Mouse (Mus musculus) v-Abl transformed pro-B cells (cell line): ENCODE measurements around the gene Snx29.

Source experiments
- in situ Hi-C, 2 experiments: fragments of 400-800 bp; cut with MboI; formaldehyde crosslinking; loops; one replicate each; pipeline ENCODE4 v1.15.1; 2025; ENCODE audit not compliant: unreplicated experiment in 2 of 2

Gene Snx29

DNA sequence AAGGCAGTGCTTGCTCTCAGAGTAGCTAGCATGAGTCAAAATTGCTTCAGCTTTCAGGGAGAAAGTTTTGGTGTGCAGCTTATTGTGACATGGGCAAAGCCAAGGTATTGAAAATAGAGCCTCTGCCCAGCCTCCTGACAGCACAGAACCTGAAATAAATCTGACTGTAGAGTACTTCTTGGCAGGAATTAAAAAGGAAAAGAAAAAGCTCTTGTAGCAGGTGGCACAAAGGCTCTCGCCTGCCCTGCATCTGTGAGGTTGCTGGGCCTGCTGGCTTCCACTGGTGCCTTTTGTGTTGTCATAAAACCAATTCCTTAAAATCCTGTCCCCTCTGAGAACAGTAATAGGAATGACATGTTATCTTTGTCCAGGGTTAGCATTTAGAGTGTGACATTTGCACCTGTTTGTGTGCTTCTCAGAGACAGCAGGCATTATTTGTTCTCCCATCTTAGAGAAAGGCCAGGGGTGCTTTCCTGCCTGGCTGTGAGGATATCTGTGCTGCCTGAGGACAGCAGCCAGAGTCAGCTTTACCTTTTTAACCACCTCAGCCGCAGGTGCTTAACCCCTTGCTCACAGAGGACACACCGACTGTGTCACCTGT is 289.9 kb downstream of the Snx29 start:
- in situ Hi-C loops, result no loop called here

DNA sequence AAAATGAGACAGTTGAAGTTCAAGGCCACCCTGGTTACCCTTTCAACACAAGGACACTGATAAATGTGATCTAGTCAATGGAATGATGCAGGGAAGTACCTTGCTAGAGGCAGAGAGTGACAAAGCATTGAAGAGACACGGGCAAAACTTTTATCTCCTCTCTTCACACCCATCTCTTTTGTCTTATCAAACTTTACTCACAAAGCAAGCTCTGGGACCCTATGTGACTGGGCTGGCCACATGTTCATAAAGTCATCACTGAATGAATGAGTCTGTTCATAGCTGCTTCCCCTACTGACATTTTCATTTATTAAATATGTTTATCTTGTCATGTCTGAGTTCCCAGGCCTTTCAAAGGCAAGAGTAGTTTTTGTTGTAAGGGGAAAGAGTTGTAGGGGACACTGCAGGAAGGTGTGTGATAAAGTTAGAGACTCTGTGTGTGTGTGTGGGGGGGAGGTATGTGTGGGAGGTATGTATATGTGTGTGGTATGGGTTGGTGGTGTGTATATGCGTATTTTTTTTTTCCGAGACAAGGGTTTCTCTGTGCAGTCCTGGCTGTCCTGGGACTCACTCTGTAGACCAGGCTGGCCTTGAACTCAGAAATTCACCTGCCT is 291.8 kb downstream of the Snx29 start:
- in situ Hi-C loops, result no loop called here

GRCm38 (mm10) chr16:11615633-11616032 is 292.9 kb downstream of the Snx29 start:
- in situ Hi-C loops, result no loop called here

DNA sequence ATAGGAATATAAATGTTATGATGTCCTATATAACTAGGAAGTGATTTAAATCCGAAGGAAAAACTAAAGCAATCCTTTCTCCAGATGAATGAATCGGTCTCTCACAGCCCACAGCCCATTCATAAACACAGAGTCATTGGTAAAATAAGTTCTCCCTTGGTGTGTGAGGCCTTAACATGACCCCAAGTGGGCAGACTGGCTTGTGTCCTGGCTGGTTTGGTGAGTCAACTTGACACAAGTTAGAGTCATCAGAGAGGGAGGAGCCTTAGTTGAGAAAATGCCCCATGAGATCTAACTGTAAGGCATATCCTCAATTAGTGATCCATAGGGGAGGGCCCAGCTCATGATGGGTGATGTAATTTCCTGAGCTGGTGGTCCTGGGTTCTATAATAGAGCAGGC is 297.2 kb downstream of the Snx29 start:
- in situ Hi-C loops, result no loop called here

DNA sequence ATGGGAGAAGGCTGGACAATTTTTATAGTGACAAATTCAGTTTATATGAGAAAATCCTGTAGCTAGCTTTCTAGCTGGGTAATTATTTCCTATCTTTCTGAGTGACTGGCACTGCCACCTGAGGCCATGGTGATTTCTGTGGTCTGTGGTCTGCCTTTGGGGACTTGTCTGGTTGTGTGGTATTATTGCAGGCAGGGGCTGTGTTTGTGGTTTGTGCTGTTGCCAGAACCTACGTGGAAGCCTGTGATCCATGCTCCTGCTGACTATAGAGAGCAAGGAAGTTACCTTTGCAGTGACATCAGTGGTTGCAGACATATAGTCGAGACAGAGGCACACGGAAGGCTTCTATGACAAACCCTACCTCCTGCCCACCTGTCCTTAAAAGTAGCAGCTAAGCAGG is 298.3 kb downstream of the Snx29 start:
- in situ Hi-C loops, result no loop called here

- in situ Hi-C loops, result no loop called here
Observed at GRCm38 (mm10) chr16:11621664-11622063, 299.0 kb downstream of the Snx29 start.

DNA sequence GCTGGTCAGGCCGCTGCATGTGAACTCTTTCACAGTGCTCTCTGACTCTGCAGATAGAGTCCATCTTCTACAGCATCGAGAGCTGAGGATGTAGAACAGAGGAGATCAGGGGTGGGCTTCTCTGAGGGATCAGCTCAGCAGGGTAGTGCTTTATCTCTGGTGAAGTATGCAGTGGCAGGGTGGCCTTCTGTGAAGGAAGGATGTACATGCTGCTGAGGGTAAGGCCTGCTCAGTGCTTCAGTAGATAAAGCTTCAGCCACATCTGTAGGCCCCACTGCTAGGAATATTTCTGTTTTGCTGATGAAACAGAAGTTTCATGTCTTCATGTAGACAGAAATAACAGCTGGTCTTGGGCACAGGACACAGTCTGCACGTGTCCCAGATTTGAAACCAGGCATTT is 300.3 kb downstream of the Snx29 start:
- in situ Hi-C loops, result no loop called here

DNA sequence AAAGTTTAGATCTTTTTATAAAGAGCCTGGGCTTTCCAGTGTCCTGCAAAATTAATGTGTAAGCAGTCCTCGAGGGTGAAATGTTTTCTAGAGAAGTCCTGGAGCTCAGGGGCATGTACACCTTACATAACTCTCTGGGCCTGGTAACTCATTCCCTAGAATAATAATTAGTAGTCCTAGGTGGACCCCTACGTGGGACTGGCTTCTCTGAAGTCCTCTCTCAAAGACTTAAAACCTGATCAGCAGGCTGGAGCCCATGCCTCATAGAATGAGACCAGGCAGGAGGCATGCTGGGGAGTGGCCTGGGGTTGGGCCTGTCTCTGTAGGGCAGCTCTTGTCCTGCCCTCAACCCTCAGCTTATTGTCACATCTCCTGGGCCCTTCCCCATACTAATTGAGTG is 301.4 kb downstream of the Snx29 start:
- in situ Hi-C loops, result no loop called here

GRCm38 (mm10) chr16:11626004-11626481 is 303.3 kb downstream of the Snx29 start:
- in situ Hi-C loops, result no loop called here

GRCm38 (mm10) chr16:11626616-11627015 is 303.9 kb downstream of the Snx29 start:
- in situ Hi-C loops, result no loop called here

- in situ Hi-C loops, result no loop called here
Observed at GRCm38 (mm10) chr16:11627866-11628638, 305.3 kb downstream of the Snx29 start.

GRCm38 (mm10) chr16:11629704-11630103 is 307.0 kb downstream of the Snx29 start:
- in situ Hi-C loops, result no loop called here

GRCm38 (mm10) chr16:11630489-11630888 is 307.8 kb downstream of the Snx29 start:
- in situ Hi-C loops, result no loop called here

DNA sequence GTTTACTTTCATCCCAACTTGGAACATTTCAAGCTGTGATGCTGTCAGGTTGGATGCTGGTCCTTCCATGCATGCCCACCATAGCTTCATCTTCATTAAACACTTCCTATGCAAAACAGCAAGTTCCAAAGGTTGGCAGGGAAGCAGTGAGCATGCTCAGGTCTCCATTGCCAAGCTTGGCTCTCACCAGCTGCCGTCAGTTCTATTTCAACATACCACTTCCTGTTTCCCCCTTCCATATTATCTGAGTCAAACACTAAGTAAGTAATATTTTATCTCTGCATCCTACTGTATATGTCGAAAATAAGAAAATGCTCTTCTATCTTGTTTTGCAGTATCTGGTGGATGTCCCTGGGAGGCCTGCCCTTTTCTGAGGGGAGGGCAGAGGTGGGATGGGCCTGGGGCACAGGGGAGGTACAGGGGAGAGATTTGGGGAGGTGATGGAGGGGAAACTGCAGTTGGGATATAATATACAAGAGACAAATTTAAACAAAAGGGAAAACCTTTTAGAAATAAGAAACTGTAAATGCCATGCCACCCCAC is 309.6 kb downstream of the Snx29 start:
- in situ Hi-C loops, result no loop called here

DNA sequence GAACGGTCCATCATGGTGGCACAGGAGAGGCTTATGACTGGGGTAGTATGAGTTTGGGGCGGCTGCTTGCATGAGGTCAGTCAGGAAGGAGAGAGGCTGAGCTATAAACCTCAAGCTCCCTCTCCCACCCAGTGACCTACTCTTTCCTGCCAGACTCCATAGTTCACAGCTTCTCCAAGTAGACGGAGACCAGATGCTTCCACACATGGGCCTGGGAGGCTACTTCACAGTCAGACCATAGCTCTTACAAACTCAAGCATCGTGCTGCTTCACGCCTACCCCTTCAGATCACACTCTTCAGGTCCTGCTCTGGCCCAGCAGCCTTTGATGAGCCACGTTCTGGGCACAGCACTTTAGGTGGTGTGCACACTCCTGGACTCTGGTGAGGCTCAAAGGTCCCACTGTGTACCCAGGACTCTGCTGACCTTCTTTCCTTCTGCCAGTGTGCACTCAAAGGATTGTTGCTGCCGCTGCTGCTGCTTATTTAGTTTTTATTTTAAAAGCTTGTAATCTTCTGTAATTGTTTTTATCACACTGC is 313.6 kb downstream of the Snx29 start:
- in situ Hi-C loops, result no loop called here

GRCm38 (mm10) chr16:11636902-11637301 is 314.2 kb downstream of the Snx29 start:
- in situ Hi-C loops, result no loop called here

DNA sequence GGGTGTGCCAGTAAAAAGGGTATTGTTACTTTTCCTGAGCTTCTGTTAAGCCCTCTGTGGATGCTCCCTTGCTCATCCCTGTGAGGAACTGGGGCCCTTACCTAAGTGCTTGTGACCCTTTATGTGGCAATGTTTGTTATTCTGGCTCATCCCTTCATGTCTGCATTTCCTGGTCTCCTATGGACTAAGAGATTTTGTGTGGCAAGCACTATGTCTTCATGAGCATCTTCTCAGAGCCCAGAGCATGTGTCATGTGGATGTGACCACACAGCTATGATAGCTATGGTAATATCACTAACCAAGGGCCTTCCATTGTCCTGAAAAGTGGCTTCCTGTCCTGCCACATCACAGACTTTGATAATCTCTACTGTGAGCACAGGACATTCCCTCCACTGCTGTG is 315.1 kb downstream of the Snx29 start:
- in situ Hi-C loops, result no loop called here

DNA sequence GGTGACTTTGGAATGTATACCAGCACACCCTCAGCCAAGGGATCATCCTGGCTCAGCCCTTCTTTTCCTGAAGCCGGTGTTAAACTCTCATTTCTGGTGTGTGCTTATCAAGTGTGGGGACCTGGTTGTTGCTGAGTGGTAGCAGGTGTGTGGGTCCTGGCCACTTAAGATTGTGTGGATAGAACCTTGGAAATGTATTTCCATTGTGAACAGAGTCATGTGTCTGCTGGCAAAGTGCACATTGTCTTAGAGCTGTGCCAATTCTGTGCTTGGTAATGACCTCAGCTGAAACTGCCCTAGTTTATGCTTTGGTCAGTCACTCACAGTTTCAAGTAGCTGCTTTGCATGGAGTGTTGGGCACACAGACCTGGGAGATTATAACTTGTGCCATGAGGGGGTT is 316.0 kb downstream of the Snx29 start:
- in situ Hi-C loops, result no loop called here

GRCm38 (mm10) chr16:11639936-11640335 is 317.2 kb downstream of the Snx29 start:
- in situ Hi-C loops, result no loop called here

GRCm38 (mm10) chr16:11643603-11644002 is 320.9 kb downstream of the Snx29 start:
- in situ Hi-C loops, result no loop called here

DNA sequence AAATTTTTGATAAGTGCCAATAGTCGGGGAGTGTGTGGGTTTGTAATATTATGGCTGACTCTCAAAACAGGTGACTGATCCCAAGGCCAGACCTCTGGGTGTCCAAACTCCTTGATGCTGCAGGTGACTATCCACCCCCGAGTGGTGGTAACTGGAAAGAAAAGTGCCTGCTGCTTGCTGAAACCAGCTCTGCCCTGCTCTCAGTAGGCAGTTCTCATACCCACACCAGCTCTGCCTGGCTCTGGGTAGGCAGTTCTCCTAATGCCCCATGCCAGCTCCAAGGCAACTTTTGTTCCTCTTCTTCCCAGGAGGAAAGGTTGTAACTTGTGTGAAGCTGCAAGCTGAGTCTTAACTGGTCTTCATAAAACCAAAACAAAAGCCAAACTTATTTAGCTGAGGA is 321.7 kb downstream of the Snx29 start:
- in situ Hi-C loops, result no loop called here
